Mouse (Mus musculus): ENCODE measurements around the gene Ube2b. TPM values are rescaled to one million over a fixed set of nuclear protein-coding genes. Genes with fewer than 3 reads are reported as not detected.

Gene Ube2b
- polyA plus RNA-seq, 1 experiment = 67.7 TPM

DNA sequence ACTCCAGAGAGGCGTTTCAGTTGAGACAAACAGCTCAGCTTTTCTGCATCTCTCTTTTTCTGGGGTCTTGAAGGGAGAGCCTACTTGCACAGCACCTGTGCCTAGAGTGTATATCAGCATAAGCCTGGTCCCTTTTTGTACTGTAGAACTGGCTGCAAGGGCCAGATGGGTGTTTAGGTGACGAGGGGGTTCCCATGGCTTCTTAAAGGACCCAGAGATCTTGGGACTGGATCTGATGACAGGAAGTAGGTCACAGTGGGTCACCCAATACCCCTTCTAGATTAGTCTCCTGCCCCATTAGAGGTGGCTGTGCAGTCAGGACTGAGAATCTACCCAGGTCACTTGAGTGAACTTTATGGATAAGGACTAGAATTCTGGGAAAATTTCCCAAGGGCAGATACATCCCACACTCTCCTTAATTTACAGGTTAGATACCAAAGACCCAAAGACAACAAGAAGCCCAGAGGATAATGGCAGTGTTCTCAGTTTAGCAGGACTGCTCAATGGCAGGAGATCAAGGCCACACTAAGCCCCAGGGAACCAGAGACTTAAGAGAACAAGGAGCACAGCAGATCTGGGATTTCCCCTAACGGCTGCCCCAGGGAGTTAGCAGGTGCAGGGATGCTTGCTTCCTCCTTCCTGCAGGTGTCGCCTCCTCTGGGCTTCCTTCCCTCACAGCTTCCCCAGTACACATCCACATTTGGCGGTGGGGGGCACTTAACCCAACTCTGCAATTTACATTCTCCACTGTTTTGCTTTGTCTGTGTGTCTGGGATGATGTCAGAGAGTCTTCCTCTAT is 64.7 kb downstream of the Ube2b start:
- DNase-seq (ENCODE audit: low read depth) = no peak

Other genes starting within 250 kb of the Ube2b start
- 12.9 and 19.1 TPM in 2 replicates for gene Sec24a, start 237.1 kb downstream of the Ube2b start, polyA plus RNA-seq (2012; rRNA removed)
- 40.5 and 42.1 TPM in 2 replicates for gene Sar1b, start 237.1 kb downstream of the Ube2b start, polyA plus RNA-seq (2012; rRNA removed)
- 13.3 and 17.3 TPM in 2 replicates for gene Jade2, start 143.1 kb downstream of the Ube2b start, polyA plus RNA-seq (2012; rRNA removed)
- gene Cdkn2aipnl, start 33.1 kb downstream of the Ube2b start, polyA plus RNA-seq (2012; rRNA removed) = 20.2 and 21.1 TPM in 2 replicates
- 3.3 and 5.4 TPM in 2 replicates for gene Cdkl3, start 3.5 kb upstream of the Ube2b start, polyA plus RNA-seq (2012; rRNA removed)
- 38.6 and 41.6 TPM in 2 replicates for gene Ppp2ca, start 97.9 kb upstream of the Ube2b start, polyA plus RNA-seq (2012; rRNA removed)
- gene Olfr1373, start 144.8 kb upstream of the Ube2b start, polyA plus RNA-seq (2012; rRNA removed) = not detected in 2 replicates
- gene Olfr1371, start 213.2 kb upstream of the Ube2b start, polyA plus RNA-seq (2012; rRNA removed) = not detected in 2 replicates
- gene Skp1a, start 231.2 kb upstream of the Ube2b start, polyA plus RNA-seq (2012; rRNA removed) = 38.5 and 43.8 TPM in 2 replicates